Mouse (Mus musculus): ENCODE measurements around the gene Gls. TPM values are rescaled to one million over a fixed set of nuclear protein-coding genes. Genes with fewer than 3 reads are reported as not detected.

The Gls gene
- polyA plus RNA-seq, 1 experiment from 2014 or later = 25.6 TPM

DNA sequence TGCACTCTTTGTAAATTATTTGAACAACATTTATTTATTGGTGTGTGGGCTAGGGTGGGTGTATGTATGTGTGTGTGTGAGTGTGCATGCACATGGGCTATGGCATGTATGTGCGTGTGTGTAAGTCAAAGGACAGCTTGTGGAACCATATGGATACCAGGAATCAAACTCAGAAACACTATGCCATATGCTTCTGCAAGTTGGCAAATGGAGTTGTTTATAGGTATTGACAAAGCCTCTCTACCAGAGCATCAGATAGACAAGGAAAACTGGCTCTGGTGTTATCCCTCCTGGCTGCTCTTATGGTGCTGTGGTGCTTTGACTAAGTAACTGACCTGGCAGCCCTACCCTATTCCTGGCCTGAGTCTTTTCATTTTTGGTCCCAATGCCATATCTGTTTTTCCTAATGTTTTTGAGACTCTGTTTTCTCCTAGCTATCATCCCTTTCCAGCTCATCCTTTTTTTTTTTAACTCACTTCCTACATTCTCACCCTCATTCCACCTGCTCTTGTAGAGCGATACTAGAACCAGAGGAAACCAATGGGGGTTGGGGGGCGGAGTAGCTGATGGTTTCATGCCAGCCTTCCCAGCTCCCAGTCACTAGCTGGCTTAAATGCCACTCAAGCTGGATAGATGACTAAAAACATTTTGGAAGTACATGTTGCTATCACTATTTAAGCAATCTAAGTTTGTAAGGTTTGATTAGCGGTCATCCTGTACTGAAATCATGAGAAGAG is 27.5 kb upstream of the Gls start:
- H3K4me2 ChIP-seq = no peak overlapping the region
- H3K9ac ChIP-seq = no peak overlapping the region
- no peak overlapping the region for H3K4me3 ChIP-seq
- no peaks in the 10 kb centered on the region for H3K36me3 ChIP-seq
- H3K9me3 ChIP-seq = no peaks in the 10 kb centered on the region
- no peaks in the 10 kb centered on the region for H3K27me3 ChIP-seq
- H3K4me1 ChIP-seq = no peaks in the 10 kb centered on the region
- 94% methylated on average over 4 of the region's 4 CpGs for WGBS
- no peak for ATAC-seq (ENCODE audit: insufficient number of reproducible peaks, low FRiP score, low TSS enrichment, low read depth)
- no peak overlapping the region for H3K27ac ChIP-seq

DNA sequence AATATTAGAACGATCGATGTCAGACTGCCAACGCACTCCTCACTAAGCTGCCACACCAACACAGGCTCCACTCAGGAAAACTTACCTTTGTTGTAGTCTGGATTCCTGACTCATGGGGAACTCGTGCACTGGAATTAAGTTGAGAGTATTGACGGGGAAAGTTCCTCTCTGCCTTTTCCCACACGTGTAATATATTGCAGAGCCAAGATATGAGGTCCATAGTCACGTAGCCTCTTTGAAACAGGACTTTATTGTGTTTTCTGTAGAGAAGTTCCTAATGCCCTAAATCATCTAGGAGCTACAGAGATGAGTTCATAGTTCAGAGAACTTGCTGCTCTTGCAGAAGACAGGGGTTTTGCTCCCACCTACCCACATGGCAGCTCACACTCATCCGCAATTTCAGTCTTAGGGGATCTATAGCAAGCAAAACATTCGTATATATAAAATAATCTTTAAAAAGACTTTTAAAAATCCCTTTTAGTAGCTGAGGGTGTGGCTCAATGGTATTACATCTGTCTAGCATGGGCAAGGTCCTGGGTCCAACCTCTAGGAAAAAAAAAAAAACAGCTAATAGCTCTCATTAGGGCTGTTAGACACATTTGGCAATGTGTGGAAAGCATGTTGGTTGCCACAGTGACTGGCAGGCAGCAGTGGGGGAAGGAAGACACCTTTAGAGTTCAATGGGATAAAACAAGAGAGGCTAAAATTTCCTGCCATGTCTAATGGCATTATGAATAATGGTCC is 25.1 kb upstream of the Gls start:
- 74% methylated on average over 9 of the region's 9 CpGs for WGBS
- Histone ChIP-seq H3K27me3 (no peaks in the 10 kb centered on the region), H3K36me3 (no peaks in the 10 kb centered on the region), H3K27ac (no peak overlapping the region), H3K9ac (no peak overlapping the region), H3K4me1 (peaks cover 3% of the 10 kb centered on the region; the same call in 1 of the 2 replicates), H3K4me2 (no peak overlapping the region), H3K4me3 (no peak overlapping the region), H3K9me3 (no peaks in the 10 kb centered on the region)
- ATAC-seq (ENCODE audit: insufficient number of reproducible peaks, low FRiP score, low TSS enrichment, low read depth) = no peak

DNA sequence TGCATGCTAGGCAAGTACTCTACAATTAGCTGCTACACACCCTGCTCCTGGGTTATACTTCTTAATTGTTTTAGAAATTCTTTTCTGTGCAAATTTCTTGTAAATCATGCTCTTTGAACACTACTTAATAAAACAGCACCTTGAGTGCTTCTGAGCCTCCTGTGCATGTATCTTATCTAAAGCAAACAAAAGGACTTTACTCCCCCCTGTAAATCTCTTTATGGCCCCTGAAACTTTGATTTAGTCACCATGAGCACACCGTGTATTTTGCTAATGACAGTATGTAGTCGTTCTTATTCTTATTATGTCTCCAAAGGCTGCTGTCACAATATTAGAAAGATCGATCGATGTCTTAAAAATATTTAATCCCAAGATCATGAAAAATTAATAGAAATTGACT is 23.9 kb upstream of the Gls start:
- H3K9me3 ChIP-seq = no peaks in the 10 kb centered on the region
- no peak for ATAC-seq (ENCODE audit: insufficient number of reproducible peaks, low FRiP score, low TSS enrichment, low read depth)
- no peaks in the 10 kb centered on the region for H3K36me3 ChIP-seq
- WGBS = 72% methylated on average over 4 of the region's 4 CpGs
- H3K4me3 ChIP-seq = no peak overlapping the region
- H3K27me3 ChIP-seq = no peaks in the 10 kb centered on the region
- H3K4me1 ChIP-seq = peaks cover 3% of the 10 kb centered on the region; the same call in 1 of the 2 replicates
- no peak overlapping the region for H3K4me2 ChIP-seq
- no peak overlapping the region for H3K27ac ChIP-seq
- no peak overlapping the region for H3K9ac ChIP-seq

DNA sequence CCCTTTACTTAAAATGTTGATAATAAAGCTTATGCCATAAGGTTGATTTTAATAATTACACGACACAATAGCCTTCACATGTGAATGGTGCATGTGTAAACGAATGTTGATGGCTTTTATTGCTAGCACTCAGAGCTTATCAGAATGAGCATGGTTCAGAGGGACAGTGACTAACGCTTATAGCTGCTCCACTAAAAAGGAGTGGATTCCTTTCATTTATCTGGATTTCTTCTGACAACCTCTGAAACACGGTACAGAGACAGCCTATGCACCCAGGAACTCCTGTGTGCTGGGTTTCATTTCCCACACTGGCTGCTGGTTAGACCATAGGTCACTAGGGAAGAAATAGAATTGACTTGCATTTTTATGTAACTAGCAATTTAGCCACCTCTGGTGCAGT is 23.2 kb upstream of the Gls start:
- no peak overlapping the region for H3K4me2 ChIP-seq
- WGBS = 79% methylated on average over 4 of the region's 4 CpGs
- H3K9ac ChIP-seq = no peak overlapping the region
- no peak overlapping the region for H3K4me3 ChIP-seq
- no peaks in the 10 kb centered on the region for H3K9me3 ChIP-seq
- H3K27me3 ChIP-seq = no peaks in the 10 kb centered on the region
- no peak overlapping the region for H3K27ac ChIP-seq
- H3K4me1 ChIP-seq = peaks cover 3% of the 10 kb centered on the region; the same call in 1 of the 2 replicates
- ATAC-seq (ENCODE audit: insufficient number of reproducible peaks, low FRiP score, low TSS enrichment, low read depth) = no peak
- H3K36me3 ChIP-seq = no peaks in the 10 kb centered on the region

DNA sequence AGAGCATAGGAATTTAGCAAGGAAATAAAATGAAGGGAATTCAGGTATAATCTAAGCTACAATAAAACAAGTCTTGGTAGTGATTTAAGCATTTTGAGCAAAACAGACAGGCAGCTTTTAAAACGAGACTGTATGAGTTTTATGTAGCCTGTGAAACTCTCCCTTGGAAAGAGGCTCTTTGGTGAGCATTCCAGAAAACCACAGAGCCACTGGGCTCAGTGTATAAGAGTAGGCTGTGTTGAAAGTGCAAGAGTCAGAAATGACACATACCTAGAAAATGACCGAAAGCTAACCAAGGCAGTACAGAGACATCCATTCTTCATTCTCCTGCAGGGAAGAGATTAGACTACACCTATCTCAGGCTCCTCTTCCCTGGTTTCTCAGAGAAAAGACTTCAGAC is 21.4 kb upstream of the Gls start:
- H3K4me3 ChIP-seq = no peak overlapping the region
- no peaks in the 10 kb centered on the region for H3K36me3 ChIP-seq
- peak overlapping the region; percentile 58; the same call in 1 of the 2 replicates for H3K27ac ChIP-seq
- WGBS = 41% methylated on average over 2 of the region's 2 CpGs
- ATAC-seq (ENCODE audit: insufficient number of reproducible peaks, low FRiP score, low TSS enrichment, low read depth) = peak; percentile 74; the same call in 1 of the 2 replicates
- H3K4me2 ChIP-seq = no peak overlapping the region
- H3K9ac ChIP-seq = no peak overlapping the region
- H3K27me3 ChIP-seq = no peaks in the 10 kb centered on the region
- H3K9me3 ChIP-seq = no peaks in the 10 kb centered on the region
- peaks cover 3% of the 10 kb centered on the region; the same call in 1 of the 2 replicates for H3K4me1 ChIP-seq

DNA sequence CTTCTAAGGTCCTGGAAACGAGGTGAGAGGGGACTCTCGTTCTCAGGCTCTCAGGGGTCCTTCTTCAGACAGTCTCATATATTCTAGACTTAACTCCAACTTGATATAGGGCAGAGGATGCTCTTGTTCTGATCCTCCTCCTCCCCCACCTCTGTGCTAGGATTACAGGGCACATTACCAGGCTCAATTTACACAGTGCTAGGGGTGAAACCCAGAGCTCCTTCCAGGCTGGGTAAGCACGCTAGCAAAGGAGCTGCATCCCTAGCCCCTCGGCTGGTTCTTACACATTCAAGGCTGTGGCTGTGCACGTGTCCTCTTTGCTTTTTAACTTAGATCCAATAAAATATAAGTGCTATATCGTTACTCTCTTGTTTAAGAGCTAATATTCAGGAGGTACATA is 20.4 kb upstream of the Gls start:
- H3K9me3 ChIP-seq = no peaks in the 10 kb centered on the region
- no peak overlapping the region for H3K4me2 ChIP-seq
- no peak overlapping the region for H3K9ac ChIP-seq
- no peak overlapping the region for H3K27ac ChIP-seq
- no peak overlapping the region for H3K4me3 ChIP-seq
- ATAC-seq (ENCODE audit: insufficient number of reproducible peaks, low FRiP score, low TSS enrichment, low read depth) = no peak
- no peaks in the 10 kb centered on the region for H3K27me3 ChIP-seq
- H3K36me3 ChIP-seq = no peaks in the 10 kb centered on the region
- H3K4me1 ChIP-seq = peaks cover 3% of the 10 kb centered on the region; the same call in 1 of the 2 replicates
- 50% methylated on average over 6 of the region's 6 CpGs for WGBS

DNA sequence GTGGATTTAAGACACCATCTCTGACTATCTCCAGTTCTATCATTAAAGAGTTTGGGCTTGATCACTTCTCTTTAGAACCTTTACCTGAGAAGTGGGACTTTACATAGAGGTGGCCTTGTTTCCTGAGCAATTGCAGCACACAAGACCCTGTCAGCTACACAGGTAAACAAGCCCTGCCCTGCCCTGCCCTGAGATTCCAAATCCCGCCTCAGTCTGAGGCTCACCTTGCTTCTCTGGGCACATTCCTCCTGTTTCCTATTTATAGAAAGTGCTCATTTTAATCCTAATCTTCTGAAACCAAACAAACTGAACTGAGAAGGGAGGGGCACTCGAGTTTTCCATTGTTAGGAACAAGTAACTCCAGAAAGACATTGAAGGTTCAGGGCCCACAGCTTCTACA is 19.4 kb upstream of the Gls start:
- Histone ChIP-seq H3K9ac (no peak overlapping the region), H3K27ac (no peak overlapping the region), H3K4me3 (no peak overlapping the region), H3K4me1 (peaks cover 3% of the 10 kb centered on the region; the same call in 1 of the 2 replicates), H3K27me3 (no peaks in the 10 kb centered on the region), H3K36me3 (no peaks in the 10 kb centered on the region), H3K4me2 (no peak overlapping the region), H3K9me3 (no peaks in the 10 kb centered on the region)
- no peak for ATAC-seq (ENCODE audit: insufficient number of reproducible peaks, low FRiP score, low TSS enrichment, low read depth)
- WGBS = 59% methylated on average over 2 of the region's 2 CpGs

DNA sequence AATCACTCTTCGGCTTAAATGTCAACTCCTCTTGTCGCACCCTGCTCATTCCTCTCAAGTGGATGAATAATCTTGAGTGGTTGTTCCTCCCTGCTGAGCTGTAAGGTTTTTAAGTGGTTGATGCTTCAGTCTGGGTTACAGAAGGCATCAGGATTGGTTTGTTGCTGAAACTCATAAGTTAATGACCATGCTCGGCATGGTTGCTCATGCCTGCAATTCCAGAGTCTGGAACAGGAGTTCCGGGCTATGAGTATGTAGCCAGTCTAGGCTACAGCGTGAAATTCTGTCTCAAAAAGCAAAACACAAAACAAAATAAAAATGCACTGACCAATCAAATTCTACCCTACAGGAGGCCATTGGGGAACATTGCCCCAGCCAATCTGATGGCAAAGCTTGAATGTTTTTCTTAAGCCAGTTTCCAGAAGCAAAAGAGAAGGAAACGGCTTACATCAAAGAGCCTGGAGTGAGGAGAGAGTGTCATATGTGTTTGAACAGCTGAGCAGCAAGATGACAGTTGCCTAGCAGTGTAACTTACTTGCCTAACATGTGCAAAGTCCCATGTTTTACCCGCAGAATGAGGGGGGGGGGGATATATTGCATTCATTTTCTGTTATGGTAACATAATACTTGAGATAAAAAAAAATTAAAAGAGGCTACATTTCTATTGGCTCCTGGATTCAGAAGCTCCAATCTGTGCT is 18.2 kb upstream of the Gls start:
- H3K9me3 ChIP-seq = no peaks in the 10 kb centered on the region
- H3K4me1 ChIP-seq = peaks cover 3% of the 10 kb centered on the region; the same call in 1 of the 2 replicates
- H3K4me2 ChIP-seq = no peak overlapping the region
- ATAC-seq (ENCODE audit: insufficient number of reproducible peaks, low FRiP score, low TSS enrichment, low read depth) = no peak
- no peak overlapping the region for H3K4me3 ChIP-seq
- no peaks in the 10 kb centered on the region for H3K36me3 ChIP-seq
- no peak overlapping the region for H3K9ac ChIP-seq
- 58% methylated on average over 7 of the region's 7 CpGs for WGBS
- no peaks in the 10 kb centered on the region for H3K27me3 ChIP-seq
- H3K27ac ChIP-seq = no peak overlapping the region

DNA sequence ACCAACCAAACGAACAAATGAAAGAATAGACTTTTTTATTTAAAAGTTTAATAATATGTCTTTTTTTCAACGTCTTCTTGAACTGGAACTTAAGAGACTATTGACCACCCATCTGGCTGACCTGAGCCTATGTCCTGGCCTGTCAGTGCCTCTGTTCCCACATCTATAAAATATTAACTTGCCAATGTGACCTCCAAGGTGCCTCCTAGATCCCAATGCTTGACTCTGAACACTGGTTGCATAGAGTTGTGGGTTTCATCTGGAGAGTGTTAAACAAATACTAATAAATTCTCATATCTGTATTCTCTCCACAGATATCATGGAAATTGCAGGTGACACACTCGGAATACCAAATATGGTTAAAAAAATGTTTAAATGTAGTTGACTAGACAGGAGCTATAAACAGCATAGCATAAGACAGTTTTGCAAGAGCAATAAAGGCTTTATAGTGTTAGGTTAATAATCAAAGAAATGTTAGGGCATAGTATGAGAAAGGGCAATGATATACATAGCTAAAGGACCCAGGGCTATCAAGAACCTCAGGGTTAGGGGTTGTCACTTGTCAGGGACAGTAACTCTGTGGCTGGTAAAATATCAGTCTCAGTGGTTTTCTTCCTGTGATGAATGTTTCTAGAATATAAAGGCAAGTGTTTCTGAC is 16.0 kb upstream of the Gls start:
- Histone ChIP-seq H3K27me3 (no peaks in the 10 kb centered on the region), H3K4me3 (no peak overlapping the region), H3K9me3 (no peaks in the 10 kb centered on the region), H3K27ac (no peak overlapping the region), H3K36me3 (no peaks in the 10 kb centered on the region), H3K4me2 (no peak overlapping the region), H3K9ac (no peak overlapping the region), H3K4me1 (peaks cover 2% of the 10 kb centered on the region; the same call in 1 of the 2 replicates)
- 87% methylated on average over 3 of the region's 3 CpGs for WGBS
- no peak for ATAC-seq (ENCODE audit: insufficient number of reproducible peaks, low FRiP score, low TSS enrichment, low read depth)

DNA sequence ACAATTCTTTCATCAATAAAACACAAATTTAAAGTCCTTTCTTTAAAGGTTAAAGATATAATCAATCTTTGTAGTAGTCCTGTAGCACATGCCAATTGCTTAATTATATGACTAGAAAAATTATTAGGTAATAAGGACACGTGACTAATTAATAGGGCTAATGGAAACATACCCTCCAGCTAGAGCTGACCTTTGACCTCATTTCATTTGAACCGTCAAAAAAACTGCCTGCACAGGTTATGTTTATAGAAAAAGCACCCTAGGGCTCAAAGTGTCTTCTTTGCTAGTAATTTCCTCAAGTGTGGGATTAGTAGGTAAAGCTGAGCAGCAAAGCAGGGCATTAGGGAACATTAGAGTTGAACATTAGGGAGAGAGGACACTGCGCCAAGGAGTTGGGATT is 9.2 kb upstream of the Gls start:
- no peak overlapping the region for H3K4me3 ChIP-seq
- no peak overlapping the region for H3K9ac ChIP-seq
- no peak for ATAC-seq (ENCODE audit: insufficient number of reproducible peaks, low FRiP score, low TSS enrichment, low read depth)
- H3K9me3 ChIP-seq = no peaks in the 10 kb centered on the region
- H3K27me3 ChIP-seq = no peaks in the 10 kb centered on the region
- H3K4me1 ChIP-seq = no peaks in the 10 kb centered on the region
- no peak overlapping the region for H3K4me2 ChIP-seq
- H3K27ac ChIP-seq = no peak overlapping the region
- no peaks in the 10 kb centered on the region for H3K36me3 ChIP-seq
- WGBS = 36% methylated on average over 3 of the region's 3 CpGs

DNA sequence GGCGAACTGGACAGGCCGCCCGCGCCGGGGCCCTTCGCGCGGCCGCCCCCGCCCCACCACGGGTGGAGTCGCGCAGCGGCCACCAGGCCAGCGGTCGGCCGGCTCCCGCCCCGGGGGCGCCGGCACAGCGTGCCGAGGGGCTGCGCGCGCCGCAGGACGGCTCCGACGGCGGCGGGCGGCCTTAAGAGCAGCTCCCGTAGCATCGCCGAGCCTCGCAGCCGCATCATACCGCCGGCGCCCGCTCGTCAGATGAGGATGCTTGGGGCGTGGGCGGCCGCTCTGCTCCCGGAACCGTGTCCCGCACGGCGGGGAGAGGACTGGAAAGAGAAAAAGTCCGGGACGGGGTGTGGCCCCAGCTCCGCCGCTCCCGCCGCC is 279 bp downstream of the Gls start:
- Histone ChIP-seq H3K27ac (peak overlapping the region; percentile 96), H3K9me3 (no peaks in the 10 kb centered on the region), H3K27me3 (no peaks in the 10 kb centered on the region), H3K4me2 (peak overlapping the region; percentile 73), H3K4me3 (peak overlapping the region; percentile 96), H3K9ac (peak overlapping the region; percentile 96), H3K36me3 (no peaks in the 10 kb centered on the region), H3K4me1 (peaks cover 7% of the 10 kb centered on the region)
- ATAC-seq (ENCODE audit: insufficient number of reproducible peaks, low FRiP score, low TSS enrichment, low read depth) = peak; percentile 49
- 0% methylated on average over 50 of the region's 57 CpGs for WGBS
